Comparison of ENCODE assay signal across 17 mouse cellular contexts in the genomic region with DNA sequence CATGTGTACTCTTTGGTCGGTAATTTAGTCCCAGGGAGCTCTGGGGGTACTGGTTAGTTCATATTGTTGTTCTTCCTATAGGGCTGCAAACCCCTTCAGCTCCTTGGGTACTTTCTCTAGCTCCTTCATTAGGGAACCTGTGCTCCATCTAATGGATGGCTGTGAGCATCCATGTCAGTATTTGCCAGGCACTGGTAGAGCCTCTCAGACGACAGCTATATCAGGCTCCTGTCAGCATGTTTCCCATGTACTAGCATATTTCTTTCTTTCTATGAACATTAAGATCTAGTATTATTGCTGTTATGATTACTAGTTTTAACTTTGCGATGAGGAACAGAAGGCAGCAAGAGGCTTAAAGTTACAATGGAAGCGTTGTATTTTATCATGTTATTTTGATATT. TPM values are rescaled to one million over a fixed set of nuclear protein-coding genes. Genes with fewer than 3 reads are reported as not detected.
"Had no signal": no experiment of that assay in that cellular context is flagged by ENCODE, and none has a peak within 500 bp of the region (broad histone marks: within the 10 kb centered on the region; RNA-seq: fewer than 3 reads in every experiment).

No protein-coding gene starts in this region.

- H3K27me3 ChIP-seq: lung, embryonic 15.5 days; megakaryocyte, embryonic 14.5 days; midbrain, embryonic 13.5 days; midbrain, embryonic 15.5 days; neural tube, embryonic 12.5 days had no signal

- H3K27ac ChIP-seq: lung, embryonic 15.5 days; macrophage; midbrain, embryonic 13.5 days; midbrain, embryonic 15.5 days; neural tube, embryonic 12.5 days had no signal

- H3K4me2 ChIP-seq: lung, embryonic 15.5 days; midbrain, embryonic 11.5 days; midbrain, embryonic 13.5 days; midbrain, embryonic 15.5 days; neural tube, embryonic 12.5 days had no signal

- H3K9me3 ChIP-seq: lung, embryonic 15.5 days; megakaryocyte, embryonic 14.5 days; midbrain, embryonic 13.5 days; midbrain, embryonic 15.5 days; neural tube, embryonic 12.5 days had no signal

- DNase-seq: lung, adult 2 months; lung, postnatal 14 days; lung, postnatal 36 days; right cerebral cortex, postnatal 14 days; thymus, adult 18-20 months; thymus, postnatal 14 days; thymus, postnatal 36 days had no signal

- H3K4me3 ChIP-seq: lung, embryonic 15.5 days; megakaryocyte, embryonic 14.5 days; midbrain, embryonic 13.5 days; midbrain, embryonic 15.5 days; neural tube, embryonic 12.5 days had no signal

- H3K4me1 ChIP-seq: lung, embryonic 15.5 days; midbrain, embryonic 13.5 days; midbrain, embryonic 15.5 days; neural tube, embryonic 12.5 days had no signal

- H3K36me3 ChIP-seq: lung, embryonic 15.5 days; midbrain, embryonic 13.5 days; midbrain, embryonic 15.5 days; neural tube, embryonic 12.5 days had no signal

- ATAC-seq: lung, postnatal 0 days; midbrain, embryonic 13.5 days; midbrain, embryonic 15.5 days had no signal

- H3K9ac ChIP-seq: lung, embryonic 15.5 days; midbrain, embryonic 13.5 days; midbrain, embryonic 15.5 days; neural tube, embryonic 12.5 days had no signal

RNA-seq across cellular contexts. Expression of gene Nxf2, which starts 49.7 kb away (rescaled TPM):
- total RNA-seq: neutrophil, adult 5-6 weeks had no signal
- polyA plus RNA-seq: lung, adult 2 months; spleen, adult 2 months had no signal
